Mouse (Mus musculus): ENCODE measurements around the gene Vmn2r31. TPM values are rescaled to one million over a fixed set of nuclear protein-coding genes. Genes with fewer than 3 reads are reported as not detected.
"Not testable (repeated sequence)": the region's sequence is repeated elsewhere in the genome, so short reads cannot be mapped to it uniquely, and the experiment has no call there.

Gene Vmn2r31
- total RNA-seq (2014; rRNA removed), result not detected in 2 replicates
- polyA plus RNA-seq (2015; fragmentation: Nextera tagmentation; extraction: Ambion mirVana), result not detected in 2 replicates

GRCm38 (mm10) chr7:7399603-7400002, at the start of gene Vmn2r31:
TSS of gene Vmn2r31 (minus strand) at chr7:7399703.
- not testable (repeated sequence) for H3K4me1 ChIP-seq (ENCODE audit: insufficient read depth, low read length); H3K27me3 ChIP-seq (ENCODE audit: insufficient read depth, low read length); H3K27ac ChIP-seq (ENCODE audit: low read depth, low read length); H3K4me3 ChIP-seq (ENCODE audit: low read depth, low read length); DNase-seq (ENCODE audit: low spot score); H3K9ac ChIP-seq (replicated peaks; ENCODE audit: low read length, poor library complexity, severe bottlenecking); H3K4me2 ChIP-seq (ENCODE audit: low read depth, low read length, poor library complexity, severe bottlenecking); ATAC-seq (ENCODE audit: low FRiP score); H3K36me3 ChIP-seq (ENCODE audit: insufficient read depth, low read length); H3K9me3 ChIP-seq (ENCODE audit: low read length)

GRCm38 (mm10) chr7:7374431-7374830, 25.1 kb downstream of the Vmn2r31 start, which contains the start of gene Gm45783:
TSS of gene Gm45783 (minus strand) at chr7:7374573.
- H3K27me3 ChIP-seq (ENCODE audit: insufficient read depth, low read length); H3K4me3 ChIP-seq (ENCODE audit: low read depth, low read length); H3K9ac ChIP-seq (replicated peaks; ENCODE audit: low read length, poor library complexity, severe bottlenecking); H3K4me1 ChIP-seq (ENCODE audit: insufficient read depth, low read length); DNase-seq (ENCODE audit: low spot score); H3K27ac ChIP-seq (ENCODE audit: low read depth, low read length); H3K36me3 ChIP-seq (ENCODE audit: insufficient read depth, low read length); ATAC-seq (ENCODE audit: low FRiP score); H3K9me3 ChIP-seq (ENCODE audit: low read length); H3K4me2 ChIP-seq (ENCODE audit: low read depth, low read length, poor library complexity, severe bottlenecking): not testable (repeated sequence)
- 50% methylated on average over 12 of the region's 12 CpGs for WGBS

GRCm38 (mm10) chr7:7337509-7337908, 62.0 kb downstream of the Vmn2r31 start, which contains the start of gene Vmn2r30:
TSS of gene Vmn2r30 (minus strand) at chr7:7337609.
- H3K4me3 ChIP-seq (ENCODE audit: low read depth, low read length); DNase-seq (ENCODE audit: low spot score); H3K27ac ChIP-seq (ENCODE audit: low read depth, low read length); H3K4me2 ChIP-seq (ENCODE audit: low read depth, low read length, poor library complexity, severe bottlenecking); H3K36me3 ChIP-seq (ENCODE audit: insufficient read depth, low read length); ATAC-seq (ENCODE audit: low FRiP score); H3K27me3 ChIP-seq (ENCODE audit: insufficient read depth, low read length); H3K4me1 ChIP-seq (ENCODE audit: insufficient read depth, low read length); H3K9me3 ChIP-seq (ENCODE audit: low read length); H3K9ac ChIP-seq (replicated peaks; ENCODE audit: low read length, poor library complexity, severe bottlenecking): not testable (repeated sequence)
- WGBS, result no CpG with 5 or more reads among the region's 1 CpGs

Other genes starting within 250 kb of the Vmn2r31 start
- 4.5 and 5.6 TPM in 2 replicates for gene Zfp418, start 228.4 kb downstream of the Vmn2r31 start, total RNA-seq (2014; rRNA removed)
- 0.99 and 1.4 TPM in 2 replicates for gene Zfp418, start 228.4 kb downstream of the Vmn2r31 start, polyA plus RNA-seq (2015; fragmentation: Nextera tagmentation; extraction: Ambion mirVana)
- 7.2 and 9.9 TPM in 2 replicates for gene Zfp772, start 189.7 kb downstream of the Vmn2r31 start, total RNA-seq (2014; rRNA removed)
- gene Zfp772, start 189.7 kb downstream of the Vmn2r31 start, polyA plus RNA-seq (2015; fragmentation: Nextera tagmentation; extraction: Ambion mirVana), result 5.4 and 6.0 TPM in 2 replicates
- 1.1 and 2.5 TPM in 2 replicates for gene Vmn2r29, start 152.4 kb downstream of the Vmn2r31 start, total RNA-seq (2014; rRNA removed)
- 1.4 and 2.5 TPM in 2 replicates for gene Vmn2r29, start 152.4 kb downstream of the Vmn2r31 start, polyA plus RNA-seq (2015; fragmentation: Nextera tagmentation; extraction: Ambion mirVana)
- gene Gm45844, start 121.4 kb downstream of the Vmn2r31 start, total RNA-seq (2014; rRNA removed), result 13.1 and 13.6 TPM in 2 replicates
- 11.4 and 11.7 TPM in 2 replicates for gene Gm45844, start 121.4 kb downstream of the Vmn2r31 start, polyA plus RNA-seq (2015; fragmentation: Nextera tagmentation; extraction: Ambion mirVana)
- 154 and 180 TPM in 2 replicates for gene Clcn4, start 98.9 kb downstream of the Vmn2r31 start, total RNA-seq (2014; rRNA removed)
- 211 and 217 TPM in 2 replicates for gene Clcn4, start 98.9 kb downstream of the Vmn2r31 start, polyA plus RNA-seq (2015; fragmentation: Nextera tagmentation; extraction: Ambion mirVana)
- not detected in 2 replicates for gene Vmn2r30, start 62.1 kb downstream of the Vmn2r31 start, total RNA-seq (2014; rRNA removed)
- not detected in 2 replicates for gene Vmn2r30, start 62.1 kb downstream of the Vmn2r31 start, polyA plus RNA-seq (2015; fragmentation: Nextera tagmentation; extraction: Ambion mirVana)
- gene Gm45783, start 25.1 kb downstream of the Vmn2r31 start, total RNA-seq (2014; rRNA removed), result not detected in 2 replicates
- gene Gm45783, start 25.1 kb downstream of the Vmn2r31 start, polyA plus RNA-seq (2015; fragmentation: Nextera tagmentation; extraction: Ambion mirVana), result not detected in 2 replicates
- gene Vmn2r32, start 80.3 kb upstream of the Vmn2r31 start, total RNA-seq (2014; rRNA removed), result not detected in 2 replicates
- not detected in 2 replicates for gene Vmn2r32, start 80.3 kb upstream of the Vmn2r31 start, polyA plus RNA-seq (2015; fragmentation: Nextera tagmentation; extraction: Ambion mirVana)
- gene Vmn2r33, start 167.1 kb upstream of the Vmn2r31 start, total RNA-seq (2014; rRNA removed), result not detected in 2 replicates
- gene Vmn2r33, start 167.1 kb upstream of the Vmn2r31 start, polyA plus RNA-seq (2015; fragmentation: Nextera tagmentation; extraction: Ambion mirVana), result not detected in 2 replicates